Mouse (Mus musculus) mature B cell (primary cell): Measurements from ENCODE around the gene Ccdc141.

Experiments used
- in situ Hi-C: fragments of 300-500 bp; cut with MboI; formaldehyde crosslinking; loops from 2 replicates; pipeline ENCODE4 v1.14.3; 2019

Gene Ccdc141

GRCm38 (mm10) chr2:77126939-77127338, 43.5 kb downstream of the Ccdc141 start:
- in situ Hi-C loops = no loop called here

- in situ Hi-C loops = no loop called here
These were observed 52.3 kb downstream of the Ccdc141 start for GRCm38 (mm10) chr2:77118102-77118501.

- in situ Hi-C loops = no loop called here
These were observed 56.1 kb downstream of the Ccdc141 start for GRCm38 (mm10) chr2:77114335-77114734.

- in situ Hi-C loops = no loop called here
These were observed 56.6 kb downstream of the Ccdc141 start for GRCm38 (mm10) chr2:77113867-77114266.

- in situ Hi-C loops = no loop called here
These were observed 57.4 kb downstream of the Ccdc141 start for GRCm38 (mm10) chr2:77113026-77113425.

- in situ Hi-C loops = no loop called here
These were observed 59.3 kb downstream of the Ccdc141 start for GRCm38 (mm10) chr2:77111095-77111494.

GRCm38 (mm10) chr2:77110365-77110764, 60.1 kb downstream of the Ccdc141 start:
- in situ Hi-C loops = no loop called here

- in situ Hi-C loops = no loop called here
These were observed 60.8 kb downstream of the Ccdc141 start for GRCm38 (mm10) chr2:77109506-77110123.

GRCm38 (mm10) chr2:77108562-77108961, 61.9 kb downstream of the Ccdc141 start:
- in situ Hi-C loops = no loop called here

- in situ Hi-C loops = no loop called here
These were observed 64.3 kb downstream of the Ccdc141 start for GRCm38 (mm10) chr2:77106150-77106549.

GRCm38 (mm10) chr2:77105006-77105715, 65.3 kb downstream of the Ccdc141 start:
- in situ Hi-C loops = no loop called here

- in situ Hi-C loops = no loop called here
These were observed 67.9 kb downstream of the Ccdc141 start for GRCm38 (mm10) chr2:77102516-77102915.

- in situ Hi-C loops = no loop called here
These were observed 70.6 kb downstream of the Ccdc141 start for GRCm38 (mm10) chr2:77099814-77100213.

GRCm38 (mm10) chr2:77098769-77099168, 71.7 kb downstream of the Ccdc141 start:
- in situ Hi-C loops = no loop called here

GRCm38 (mm10) chr2:77091749-77092148, 78.7 kb downstream of the Ccdc141 start:
- in situ Hi-C loops = no loop called here

GRCm38 (mm10) chr2:77085313-77085712, 85.1 kb downstream of the Ccdc141 start:
- in situ Hi-C loops = no loop called here

GRCm38 (mm10) chr2:77084629-77085028, 85.8 kb downstream of the Ccdc141 start:
- in situ Hi-C loops = no loop called here

- in situ Hi-C loops = no loop called here
These were observed 89.3 kb downstream of the Ccdc141 start for GRCm38 (mm10) chr2:77081156-77081555.

GRCm38 (mm10) chr2:77080657-77081056, 89.8 kb downstream of the Ccdc141 start:
- in situ Hi-C loops = no loop called here

- in situ Hi-C loops = no loop called here
These were observed 91.7 kb downstream of the Ccdc141 start for GRCm38 (mm10) chr2:77078746-77079145.

- in situ Hi-C loops = no loop called here
These were observed 96.1 kb downstream of the Ccdc141 start for GRCm38 (mm10) chr2:77074373-77074772.

- in situ Hi-C loops = no loop called here
These were observed 96.5 kb downstream of the Ccdc141 start for GRCm38 (mm10) chr2:77073930-77074329.

- in situ Hi-C loops = no loop called here
These were observed 105.1 kb downstream of the Ccdc141 start for GRCm38 (mm10) chr2:77065294-77065693.

- in situ Hi-C loops = no loop called here
These were observed 108.6 kb downstream of the Ccdc141 start for GRCm38 (mm10) chr2:77061871-77062270.
